Mouse (Mus musculus): ENCODE measurements at regions not wholly inside any gene's neighbourhood (a gene's known extent, or its start where the extent isn't known, plus 50 kb on each side); places are given as distances from the start of the nearest gene placed in this dataset.

DNA sequence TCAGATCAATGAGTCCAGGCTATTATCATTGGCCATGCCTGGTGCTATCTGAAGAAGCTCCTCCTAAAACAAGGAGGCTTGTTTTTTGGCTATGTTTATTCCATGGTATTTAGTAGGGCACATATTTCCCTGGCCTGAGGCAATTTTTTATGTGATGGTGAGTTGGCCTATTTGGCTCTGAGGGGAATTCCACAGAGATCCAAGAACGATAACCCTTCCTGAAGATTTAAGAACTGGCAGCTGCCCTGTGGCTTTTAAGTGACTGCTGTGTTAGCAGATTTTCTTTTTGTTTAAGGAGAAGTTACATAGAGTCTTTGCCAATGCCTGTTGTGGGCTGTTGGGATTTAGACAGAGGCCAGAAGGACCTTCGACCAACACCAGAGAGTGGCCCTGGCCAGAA lies 74.9 kb upstream of the Tmem106b start:
- TF ChIP-seq ZC3H11A (IDR thresholded peaks at IDR 0.05; ENCODE audit: borderline replicate concordance, low read depth, low read length) (no peak), HCFC1 (IDR thresholded peaks at IDR 0.05; ENCODE audit: borderline replicate concordance, insufficient read depth, low read length) (no peak), CHD2 (IDR thresholded peaks at IDR 0.05; ENCODE audit: low read depth, low read length) (no peak)
